Mouse (Mus musculus): ENCODE data around the gene Ube2e1. TPM values are rescaled to one million over a fixed set of nuclear protein-coding genes. Genes with fewer than 3 reads are reported as not detected.

Gene Ube2e1
- polyA plus RNA-seq, 1 experiment from 2014 or later, result 74.6 TPM

DNA sequence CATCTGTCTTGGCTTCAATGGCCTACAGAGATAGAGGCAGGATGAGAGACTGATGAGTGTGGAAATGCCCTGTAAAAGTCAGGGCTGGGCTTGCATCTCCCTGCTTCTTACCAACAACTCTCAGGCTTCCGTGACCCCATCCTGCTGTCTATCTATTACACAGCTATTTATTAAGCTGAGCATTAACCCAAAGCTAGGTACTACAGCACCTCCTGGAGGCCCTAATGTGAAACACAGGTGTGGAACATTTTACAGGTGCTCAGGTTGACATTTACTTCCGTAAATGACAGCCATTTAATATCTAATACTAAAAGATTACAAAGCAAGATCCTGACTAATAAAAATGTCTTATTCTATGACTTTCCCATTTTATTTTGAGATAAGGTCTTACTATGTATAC is 31.0 kb downstream of the Ube2e1 start:
- no peak overlapping the region for H3K27ac ChIP-seq (ENCODE audit: low read depth, low read length)
- no peak for DNase-seq (ENCODE audit: low spot score, missing footprints)
- no peaks in the 10 kb centered on the region for H3K27me3 ChIP-seq (ENCODE audit: control insufficient read depth, insufficient read depth, low read length)
- no peaks in the 10 kb centered on the region for H3K36me3 ChIP-seq (ENCODE audit: control insufficient read depth, insufficient read depth, low read length)
- H3K9ac ChIP-seq (ENCODE audit: low read length), result no peak overlapping the region
- WGBS, result 92% methylated on average over 2 of the region's 2 CpGs
- no peaks in the 10 kb centered on the region for H3K4me1 ChIP-seq (ENCODE audit: control insufficient read depth, insufficient read depth, low read length)
- no peak overlapping the region for H3K4me3 ChIP-seq (ENCODE audit: low read depth, low read length)
- no peak for ATAC-seq (ENCODE audit: low FRiP score)
- H3K9me3 ChIP-seq (ENCODE audit: control insufficient read depth, low read length), result no peaks in the 10 kb centered on the region
- H3K4me2 ChIP-seq, result no peak overlapping the region

DNA sequence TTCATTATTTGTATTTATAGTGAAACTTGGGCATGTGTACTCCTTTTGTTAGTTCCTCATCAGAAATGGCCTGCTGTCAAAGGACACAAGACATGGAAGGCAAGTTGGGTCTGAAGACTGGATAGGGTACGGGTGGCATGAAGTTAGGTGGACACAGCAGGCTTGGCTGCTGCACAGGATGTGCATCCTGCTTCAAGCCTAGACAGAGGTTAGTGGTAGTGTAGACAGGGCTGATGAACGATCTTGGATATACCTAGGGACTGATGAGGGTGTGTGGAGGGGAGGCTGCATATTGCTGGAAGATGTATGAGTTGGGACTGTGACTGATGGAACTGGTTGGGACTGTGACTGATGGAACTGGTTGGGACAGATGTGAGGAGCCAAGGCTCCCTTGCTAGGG is 32.8 kb downstream of the Ube2e1 start:
- Histone ChIP-seq H3K27ac (ENCODE audit: low read depth, low read length) (no peak overlapping the region), H3K9ac (ENCODE audit: low read length) (no peak overlapping the region), H3K9me3 (ENCODE audit: control insufficient read depth, low read length) (no peaks in the 10 kb centered on the region), H3K4me2 (no peak overlapping the region), H3K27me3 (ENCODE audit: control insufficient read depth, insufficient read depth, low read length) (no peaks in the 10 kb centered on the region), H3K4me1 (ENCODE audit: control insufficient read depth, insufficient read depth, low read length) (no peaks in the 10 kb centered on the region), H3K4me3 (ENCODE audit: low read depth, low read length) (no peak overlapping the region), H3K36me3 (ENCODE audit: control insufficient read depth, insufficient read depth, low read length) (no peaks in the 10 kb centered on the region)
- DNase-seq (ENCODE audit: low spot score, missing footprints), result no peak
- WGBS, result 87% methylated on average over 2 of the region's 2 CpGs
- no peak for ATAC-seq (ENCODE audit: low FRiP score)

DNA sequence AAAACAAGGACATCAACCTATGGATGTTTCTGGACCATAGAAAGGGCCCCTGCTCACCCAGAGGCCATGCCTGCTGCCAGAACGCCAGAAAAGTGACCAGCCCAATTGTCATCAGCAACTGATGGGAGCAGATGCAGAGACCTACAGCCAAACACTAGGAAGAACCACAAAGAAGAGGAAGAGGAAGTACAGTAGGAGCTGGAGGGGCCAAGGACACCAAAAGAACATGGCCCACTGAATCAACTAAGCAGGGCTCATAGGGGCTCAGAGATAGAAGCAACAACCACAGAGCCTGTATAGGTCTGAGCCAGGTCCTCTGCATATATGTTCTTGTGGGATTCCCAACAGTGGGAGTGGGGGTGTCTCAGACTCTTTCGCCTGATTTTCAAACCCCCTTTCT is 34.2 kb downstream of the Ube2e1 start:
- Histone ChIP-seq H3K9ac (ENCODE audit: low read length) (no peak overlapping the region), H3K27ac (ENCODE audit: low read depth, low read length) (no peak overlapping the region), H3K36me3 (ENCODE audit: control insufficient read depth, insufficient read depth, low read length) (no peaks in the 10 kb centered on the region), H3K27me3 (ENCODE audit: control insufficient read depth, insufficient read depth, low read length) (no peaks in the 10 kb centered on the region), H3K4me1 (ENCODE audit: control insufficient read depth, insufficient read depth, low read length) (no peaks in the 10 kb centered on the region), H3K4me2 (no peak overlapping the region), H3K9me3 (ENCODE audit: control insufficient read depth, low read length) (no peaks in the 10 kb centered on the region), H3K4me3 (ENCODE audit: low read depth, low read length) (no peak overlapping the region)
- ATAC-seq (ENCODE audit: low FRiP score) (no peak), DNase-seq (ENCODE audit: low spot score, missing footprints) (no peak)
- WGBS, result 89% methylated on average over 2 of the region's 2 CpGs

DNA sequence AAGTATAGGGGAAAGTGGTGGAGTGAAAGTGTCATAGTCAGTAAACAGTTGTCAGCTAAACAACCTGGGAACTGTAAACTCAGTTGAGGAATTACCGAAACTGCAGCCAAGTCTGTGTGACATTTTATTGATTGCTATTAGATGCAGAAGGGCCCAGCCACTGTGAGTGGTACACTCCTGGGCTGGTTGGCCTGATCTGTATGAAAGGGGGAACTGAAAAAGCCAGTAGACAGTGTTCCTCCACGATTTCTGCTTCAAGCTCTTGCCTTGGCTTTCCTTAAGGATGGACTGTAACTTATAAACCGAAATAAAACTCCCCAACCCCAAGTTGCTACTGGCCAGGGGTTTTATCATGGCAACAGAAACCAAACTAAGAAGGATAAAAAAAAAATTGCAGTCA is 39.1 kb downstream of the Ube2e1 start:
- Histone ChIP-seq H3K4me3 (ENCODE audit: low read depth, low read length) (no peak overlapping the region), H3K36me3 (ENCODE audit: control insufficient read depth, insufficient read depth, low read length) (no peaks in the 10 kb centered on the region), H3K4me1 (ENCODE audit: control insufficient read depth, insufficient read depth, low read length) (no peaks in the 10 kb centered on the region), H3K9me3 (ENCODE audit: control insufficient read depth, low read length) (no peaks in the 10 kb centered on the region), H3K27me3 (ENCODE audit: control insufficient read depth, insufficient read depth, low read length) (no peaks in the 10 kb centered on the region), H3K9ac (ENCODE audit: low read length) (no peak overlapping the region), H3K27ac (ENCODE audit: low read depth, low read length) (no peak overlapping the region), H3K4me2 (no peak overlapping the region)
- ATAC-seq (ENCODE audit: low FRiP score) (no peak), DNase-seq (ENCODE audit: low spot score, missing footprints) (no peak)
- 88% methylated on average over 3 of the region's 3 CpGs for WGBS

DNA sequence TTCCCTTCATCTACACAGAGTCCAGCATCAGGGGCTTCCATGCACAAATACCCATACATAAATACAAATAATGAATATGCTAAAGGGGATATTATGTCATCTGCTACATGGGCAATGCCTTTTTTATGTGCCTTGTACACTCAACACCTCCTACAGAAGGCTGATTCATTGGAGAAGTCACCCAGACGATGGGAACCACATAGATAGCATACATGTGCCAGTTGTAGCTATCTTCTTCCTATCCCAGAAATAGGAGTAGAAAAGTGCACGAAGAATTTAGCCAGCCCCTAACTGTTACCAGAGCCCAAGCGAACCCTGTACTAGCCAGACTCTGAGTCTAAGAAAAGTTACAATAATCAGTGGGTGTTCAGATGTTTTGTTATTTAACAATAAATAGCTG is 39.5 kb downstream of the Ube2e1 start:
- DNase-seq (ENCODE audit: low spot score, missing footprints), result no peak
- H3K9ac ChIP-seq (ENCODE audit: low read length), result no peak overlapping the region
- no peaks in the 10 kb centered on the region for H3K4me1 ChIP-seq (ENCODE audit: control insufficient read depth, insufficient read depth, low read length)
- ATAC-seq (ENCODE audit: low FRiP score), result no peak
- H3K4me3 ChIP-seq (ENCODE audit: low read depth, low read length), result no peak overlapping the region
- no peaks in the 10 kb centered on the region for H3K9me3 ChIP-seq (ENCODE audit: control insufficient read depth, low read length)
- no peaks in the 10 kb centered on the region for H3K27me3 ChIP-seq (ENCODE audit: control insufficient read depth, insufficient read depth, low read length)
- no peak overlapping the region for H3K27ac ChIP-seq (ENCODE audit: low read depth, low read length)
- WGBS, result 90% methylated on average over 3 of the region's 3 CpGs
- H3K36me3 ChIP-seq (ENCODE audit: control insufficient read depth, insufficient read depth, low read length), result no peaks in the 10 kb centered on the region
- H3K4me2 ChIP-seq, result no peak overlapping the region

DNA sequence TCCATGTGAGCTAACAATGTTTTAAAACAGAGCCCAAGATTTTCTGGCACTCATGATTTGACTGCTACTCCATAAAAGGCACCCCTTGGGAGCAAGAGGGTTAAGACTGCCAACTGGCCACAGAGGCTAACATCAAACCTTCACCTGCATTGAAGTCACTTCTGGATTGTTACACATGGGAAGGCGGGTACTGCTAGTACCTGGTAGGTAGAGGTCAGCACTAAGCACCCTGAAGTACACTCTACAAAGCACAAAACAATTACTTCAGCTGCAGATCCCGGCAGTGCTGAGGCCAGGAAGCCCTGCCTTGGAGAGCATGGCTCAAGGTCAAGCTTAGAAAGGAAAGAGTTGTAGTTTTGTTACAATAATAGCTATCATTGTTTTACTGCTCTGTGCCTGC is 44.3 kb downstream of the Ube2e1 start:
- 90% methylated on average over 2 of the region's 2 CpGs for WGBS
- no peaks in the 10 kb centered on the region for H3K4me1 ChIP-seq (ENCODE audit: control insufficient read depth, insufficient read depth, low read length)
- no peak overlapping the region for H3K27ac ChIP-seq (ENCODE audit: low read depth, low read length)
- H3K9me3 ChIP-seq (ENCODE audit: control insufficient read depth, low read length), result no peaks in the 10 kb centered on the region
- no peaks in the 10 kb centered on the region for H3K36me3 ChIP-seq (ENCODE audit: control insufficient read depth, insufficient read depth, low read length)
- no peak for DNase-seq (ENCODE audit: low spot score, missing footprints)
- no peak overlapping the region for H3K4me3 ChIP-seq (ENCODE audit: low read depth, low read length)
- no peak overlapping the region for H3K4me2 ChIP-seq
- H3K9ac ChIP-seq (ENCODE audit: low read length), result no peak overlapping the region
- no peaks in the 10 kb centered on the region for H3K27me3 ChIP-seq (ENCODE audit: control insufficient read depth, insufficient read depth, low read length)
- ATAC-seq (ENCODE audit: low FRiP score), result no peak

DNA sequence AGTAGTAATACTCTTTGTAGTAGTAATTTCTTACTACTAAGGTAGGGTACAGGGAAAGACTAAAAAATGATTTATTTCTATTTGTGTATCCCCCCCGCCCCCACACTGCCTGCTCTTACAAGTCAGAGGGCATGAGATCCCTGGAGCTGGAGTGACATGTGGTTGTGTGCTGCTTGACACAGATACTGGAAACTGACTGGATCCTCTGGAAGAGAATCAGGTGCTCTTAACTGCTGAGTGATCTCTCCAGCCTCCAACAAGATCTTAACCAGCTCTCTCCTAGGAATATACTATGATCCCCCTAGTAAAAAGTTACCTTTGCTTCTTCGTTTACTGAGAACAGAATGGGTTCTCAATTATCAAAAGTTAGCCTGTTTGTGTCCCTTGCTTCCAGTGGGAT is 45.2 kb downstream of the Ube2e1 start:
- WGBS, result 95% methylated on average over 2 of the region's 2 CpGs

DNA sequence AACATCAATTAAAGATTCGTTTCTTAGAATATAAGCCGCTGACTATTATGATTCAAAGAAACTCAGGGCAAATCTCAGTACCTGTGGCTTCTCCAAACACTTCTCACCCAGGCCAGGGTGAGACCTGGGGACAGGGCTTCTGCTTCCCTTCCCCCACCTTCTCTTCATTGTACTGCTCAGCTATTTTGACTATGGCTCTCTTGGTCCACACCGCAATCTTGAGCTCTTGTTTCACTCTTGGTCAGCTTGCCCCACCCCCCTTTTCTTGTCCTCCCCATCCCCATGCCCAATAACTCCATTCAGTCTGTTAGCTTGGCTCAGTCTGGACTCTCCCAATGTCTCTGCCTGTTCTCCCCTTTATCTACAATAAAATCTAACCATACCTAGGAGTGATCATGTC is 46.2 kb downstream of the Ube2e1 start:
- ATAC-seq (ENCODE audit: low FRiP score) (no peak), DNase-seq (ENCODE audit: low spot score, missing footprints) (no peak)
- Histone ChIP-seq H3K27me3 (ENCODE audit: control insufficient read depth, insufficient read depth, low read length) (no peaks in the 10 kb centered on the region), H3K4me2 (no peak overlapping the region), H3K9ac (ENCODE audit: low read length) (no peak overlapping the region), H3K9me3 (ENCODE audit: control insufficient read depth, low read length) (no peaks in the 10 kb centered on the region), H3K4me3 (ENCODE audit: low read depth, low read length) (no peak overlapping the region), H3K36me3 (ENCODE audit: control insufficient read depth, insufficient read depth, low read length) (no peaks in the 10 kb centered on the region), H3K4me1 (ENCODE audit: control insufficient read depth, insufficient read depth, low read length) (no peaks in the 10 kb centered on the region), H3K27ac (ENCODE audit: low read depth, low read length) (no peak overlapping the region)
- WGBS, result 94% methylated on average over 3 of the region's 3 CpGs

More for the DNA sequence above, 45.2 kb downstream of the Ube2e1 start:
- Histone ChIP-seq H3K27ac (ENCODE audit: low read depth, low read length) (no peak overlapping the region), H3K4me3 (ENCODE audit: low read depth, low read length) (no peak overlapping the region), H3K36me3 (ENCODE audit: control insufficient read depth, insufficient read depth, low read length) (no peaks in the 10 kb centered on the region), H3K4me1 (ENCODE audit: control insufficient read depth, insufficient read depth, low read length) (no peaks in the 10 kb centered on the region), H3K9me3 (ENCODE audit: control insufficient read depth, low read length) (no peaks in the 10 kb centered on the region), H3K9ac (ENCODE audit: low read length) (no peak overlapping the region), H3K27me3 (ENCODE audit: control insufficient read depth, insufficient read depth, low read length) (no peaks in the 10 kb centered on the region), H3K4me2 (no peak overlapping the region)
- peak; percentile 73 for DNase-seq (ENCODE audit: low spot score, missing footprints)
- no peak for ATAC-seq (ENCODE audit: low FRiP score)

DNA sequence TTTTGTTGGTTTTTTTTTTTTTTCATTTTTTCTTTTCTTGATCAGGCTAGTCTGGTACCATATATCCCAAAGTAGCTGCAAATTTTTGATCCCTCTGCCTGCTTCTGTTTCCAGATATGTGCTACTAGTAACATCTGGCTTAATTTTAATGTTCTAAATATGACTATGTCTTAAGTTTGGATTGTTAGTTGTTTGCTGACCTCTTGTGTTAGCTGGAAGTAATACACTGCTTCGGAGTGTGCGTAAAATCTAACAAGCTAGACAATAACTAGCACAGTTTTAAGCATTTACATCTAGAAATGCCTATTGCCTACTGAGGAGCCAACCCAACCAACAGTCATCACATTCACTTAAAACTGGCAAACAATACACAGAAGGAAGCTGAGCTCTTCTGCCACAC is 47.1 kb downstream of the Ube2e1 start:
- WGBS, result 83% methylated on average over 2 of the region's 2 CpGs
- Histone ChIP-seq H3K4me2 (no peak overlapping the region), H3K9me3 (ENCODE audit: control insufficient read depth, low read length) (no peaks in the 10 kb centered on the region), H3K27ac (ENCODE audit: low read depth, low read length) (no peak overlapping the region), H3K27me3 (ENCODE audit: control insufficient read depth, insufficient read depth, low read length) (no peaks in the 10 kb centered on the region), H3K9ac (ENCODE audit: low read length) (no peak overlapping the region), H3K4me3 (ENCODE audit: low read depth, low read length) (no peak overlapping the region), H3K4me1 (ENCODE audit: control insufficient read depth, insufficient read depth, low read length) (no peaks in the 10 kb centered on the region), H3K36me3 (ENCODE audit: control insufficient read depth, insufficient read depth, low read length) (no peaks in the 10 kb centered on the region)
- ATAC-seq (ENCODE audit: low FRiP score), result no peak
- DNase-seq (ENCODE audit: low spot score, missing footprints), result no peak

DNA sequence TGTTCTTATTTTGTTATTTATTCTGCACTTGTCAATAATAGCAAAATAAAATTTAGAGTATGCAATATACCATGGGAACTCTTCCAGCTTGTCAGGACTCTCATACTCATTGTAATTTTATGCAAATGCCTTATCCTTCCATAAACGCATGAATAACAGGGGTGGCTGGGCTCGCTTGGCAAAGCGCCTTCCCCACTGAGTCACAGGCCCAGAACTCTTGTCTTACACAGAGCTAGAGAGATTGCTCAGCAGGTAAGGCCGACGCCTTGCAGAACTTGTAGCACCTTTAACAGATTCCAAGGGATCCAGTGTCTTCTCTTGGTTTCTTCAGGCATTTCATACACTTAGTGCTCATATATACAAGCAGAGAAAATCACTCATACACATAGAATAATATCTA is 51.3 kb downstream of the Ube2e1 start:
- H3K27ac ChIP-seq (ENCODE audit: low read depth, low read length), result no peak overlapping the region
- no peaks in the 10 kb centered on the region for H3K4me1 ChIP-seq (ENCODE audit: control insufficient read depth, insufficient read depth, low read length)
- no peaks in the 10 kb centered on the region for H3K9me3 ChIP-seq (ENCODE audit: control insufficient read depth, low read length)
- H3K36me3 ChIP-seq (ENCODE audit: control insufficient read depth, insufficient read depth, low read length), result peaks cover 4% of the 10 kb centered on the region; the same call in 1 of the 2 replicates
- H3K4me2 ChIP-seq, result no peak overlapping the region
- ATAC-seq (ENCODE audit: low FRiP score), result no peak
- DNase-seq (ENCODE audit: low spot score, missing footprints), result no peak
- no peak overlapping the region for H3K9ac ChIP-seq (ENCODE audit: low read length)
- WGBS, result 90% methylated on average over 5 of the region's 5 CpGs
- H3K4me3 ChIP-seq (ENCODE audit: low read depth, low read length), result no peak overlapping the region
- no peaks in the 10 kb centered on the region for H3K27me3 ChIP-seq (ENCODE audit: control insufficient read depth, insufficient read depth, low read length)

Data from midbrain, embryonic 11.5 days (tissue).